Mouse (Mus musculus) gastrocnemius, postnatal 10 days (tissue): Measurements from ENCODE around the gene Pttg1. TPM values are rescaled to one million over a fixed set of nuclear protein-coding genes. Genes with fewer than 3 reads are reported as not detected.

Experiments used
- DNase-seq: peaks from one replicate; pipeline ENCODE4 v3.0.0; 2021; ENCODE audit warnings: mixed read lengths
- total RNA-seq, 2 experiments: library from RNA; stranded (reverse); gene quantifications; 2 replicates each; pipeline ENCODE4 v1.2.3; 2021

Pttg1 gene
- total RNA-seq, 2 experiments from 2014 or later: 21.9 to 23.3 TPM

DNA sequence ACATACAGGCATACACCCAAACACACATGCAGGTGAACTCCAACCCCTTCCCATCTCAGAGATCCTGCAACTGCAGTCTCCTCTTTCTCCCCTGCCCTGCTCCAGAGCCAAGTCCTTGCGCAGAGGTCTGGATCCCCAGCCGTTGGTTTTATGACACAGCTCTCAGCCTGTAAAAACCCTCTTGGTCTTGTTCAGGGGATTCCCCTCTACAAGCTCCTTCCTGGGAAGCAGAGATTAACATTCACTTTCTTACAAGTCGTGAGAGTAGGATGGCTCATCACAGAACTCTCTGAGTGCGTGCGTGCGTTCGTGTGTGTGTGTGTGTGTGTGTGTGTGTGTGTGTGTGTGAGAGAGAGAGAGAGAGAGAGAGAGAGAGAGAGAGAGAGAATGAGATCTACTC lies 15.8 kb downstream of the Pttg1 start:
- no peak for DNase-seq

DNA sequence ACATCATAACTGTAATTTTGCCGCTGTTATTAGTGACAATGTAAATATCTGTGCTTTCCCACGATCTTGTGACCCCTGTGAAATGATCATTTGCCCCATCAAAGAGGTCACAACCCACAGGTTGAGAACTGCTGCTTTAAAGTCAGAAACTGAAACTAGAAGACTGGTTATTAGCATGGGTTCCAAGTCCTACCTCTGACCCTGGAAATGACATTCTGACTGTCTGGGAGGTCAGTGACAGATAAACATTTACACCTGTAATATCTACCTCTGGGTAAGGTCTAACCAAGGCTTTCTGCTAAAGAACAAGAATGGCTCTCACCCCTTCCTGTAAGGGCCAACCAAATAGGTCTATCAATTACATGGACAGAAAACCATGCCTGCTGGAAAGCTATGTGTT lies 17.2 kb downstream of the Pttg1 start:
- DNase-seq: no peak

DNA sequence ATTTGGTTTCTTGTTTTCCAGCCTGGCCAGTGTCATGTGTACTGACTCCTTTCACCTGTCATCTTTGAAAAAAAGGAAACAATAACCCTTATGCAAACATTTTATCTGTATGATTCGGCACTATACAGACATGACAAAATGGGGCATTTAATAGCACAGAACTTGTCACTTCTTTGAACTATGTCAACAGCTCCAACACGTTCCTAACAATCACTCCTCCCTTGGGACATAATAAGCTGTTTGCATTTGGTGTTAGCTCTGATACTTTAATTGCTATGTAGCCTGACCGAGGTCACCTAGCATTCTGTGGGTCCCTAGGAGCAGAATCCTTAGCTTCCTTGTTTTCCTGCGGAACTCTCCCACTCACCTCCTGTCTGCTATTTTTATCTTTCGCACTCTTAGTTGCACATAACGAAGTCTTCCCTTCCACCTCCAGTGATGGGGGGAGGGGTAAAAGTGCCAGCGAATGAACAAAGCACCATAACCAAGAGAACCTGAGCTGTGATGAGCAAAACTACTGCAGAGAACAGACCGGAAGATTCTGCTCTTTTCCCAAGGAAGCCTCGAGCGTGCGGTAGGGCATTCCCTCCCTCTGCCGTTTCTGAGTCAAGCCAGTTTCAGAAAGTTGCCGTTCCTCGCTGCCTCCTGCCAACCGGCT lies 21.8 kb downstream of the Pttg1 start:
- DNase-seq: no peak

GRCm38 (mm10) chr11:43400131-43400530 lies 25.9 kb downstream of the Pttg1 start:
- no peak for DNase-seq

- no peak for DNase-seq
Measured at GRCm38 (mm10) chr11:43399297-43399696, 26.8 kb downstream of the Pttg1 start.

DNA sequence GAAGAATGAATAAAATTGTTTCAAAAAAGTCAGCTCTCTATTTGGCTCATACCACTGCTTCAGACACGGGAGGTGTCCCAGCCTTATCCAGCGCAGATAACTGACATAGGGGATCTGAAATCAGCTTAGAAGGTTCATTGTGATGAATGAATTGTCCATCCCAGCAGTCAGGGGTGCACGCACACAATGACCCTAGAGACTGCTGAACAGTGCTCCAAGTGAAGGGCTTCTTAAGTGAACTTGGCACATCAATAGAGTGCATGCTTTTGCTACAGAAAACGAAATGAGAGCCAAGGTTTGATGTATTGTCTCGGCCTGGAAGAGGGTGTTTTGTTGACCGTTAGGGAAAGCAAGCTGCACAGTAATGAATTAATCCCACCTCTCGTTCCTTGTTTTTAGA lies 29.4 kb downstream of the Pttg1 start:
- no peak for DNase-seq

- no peak for DNase-seq
Measured at GRCm38 (mm10) chr11:43396246-43396645, 29.8 kb downstream of the Pttg1 start.

GRCm38 (mm10) chr11:43395073-43395948 lies 30.7 kb downstream of the Pttg1 start:
- no peak for DNase-seq

DNA sequence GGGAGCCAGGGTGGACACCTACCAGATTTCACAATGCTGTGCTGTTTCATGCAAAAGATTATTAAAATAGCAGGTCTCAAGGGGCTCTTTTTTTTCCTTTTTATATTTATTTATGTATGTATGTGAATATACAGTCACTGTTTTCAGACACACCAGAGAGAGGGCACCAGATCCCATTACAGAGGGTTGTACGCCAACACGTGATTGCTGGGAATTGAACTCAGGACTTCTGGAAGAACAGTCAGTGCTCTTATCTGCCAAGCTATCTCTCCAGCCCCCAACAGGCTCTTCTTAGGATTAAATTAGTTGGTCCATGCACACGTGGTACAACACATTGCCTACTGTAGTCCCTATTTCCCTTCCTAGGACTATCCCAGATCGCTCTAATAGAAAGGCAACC lies 32.7 kb downstream of the Pttg1 start:
- no peak for DNase-seq

DNA sequence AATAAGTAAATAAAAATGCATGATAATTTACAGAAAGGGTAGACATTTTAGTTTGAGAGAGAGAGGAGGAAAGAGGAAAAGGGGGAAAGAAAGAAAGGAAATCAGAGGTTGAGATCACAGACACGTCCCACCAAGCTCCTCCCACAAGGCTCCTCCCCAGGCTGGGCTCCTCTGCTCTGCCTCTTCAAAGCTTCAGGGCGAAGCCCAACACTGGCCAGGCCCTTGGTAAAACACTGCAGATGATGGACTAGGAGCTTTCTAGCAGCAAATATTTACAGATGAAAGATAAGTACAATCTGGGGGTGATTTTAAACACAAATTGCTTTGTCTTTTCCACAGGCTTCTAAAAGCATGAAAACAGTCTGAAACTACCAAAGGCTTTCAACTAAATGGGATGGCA lies 33.3 kb downstream of the Pttg1 start:
- DNase-seq: no peak

- DNase-seq: no peak
Measured at GRCm38 (mm10) chr11:43389118-43389517, 36.9 kb downstream of the Pttg1 start.

GRCm38 (mm10) chr11:43388122-43389097 lies 37.6 kb downstream of the Pttg1 start:
- DNase-seq: no peak

GRCm38 (mm10) chr11:43387004-43387880 lies 38.8 kb downstream of the Pttg1 start:
- no peak for DNase-seq

DNA sequence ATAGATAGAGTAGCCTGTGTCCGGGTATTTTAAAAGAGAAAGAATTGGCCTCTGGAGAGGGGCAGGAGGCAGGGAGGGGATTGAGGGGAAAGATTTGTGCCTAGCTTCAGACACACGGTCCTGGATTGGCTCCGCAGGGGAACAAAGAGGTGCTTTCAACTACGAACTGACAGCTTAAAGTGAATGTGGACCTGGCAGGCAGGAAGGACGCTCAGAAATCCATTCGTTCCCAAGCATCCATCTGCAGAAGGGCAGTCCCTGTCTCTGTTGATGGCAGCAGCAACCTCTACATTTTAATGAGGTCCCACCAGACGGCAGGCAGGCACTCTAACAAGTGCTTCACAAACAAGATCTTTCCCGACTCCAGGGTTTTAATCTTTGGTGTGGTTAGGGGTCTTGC lies 40.3 kb downstream of the Pttg1 start:
- no peak for DNase-seq

DNA sequence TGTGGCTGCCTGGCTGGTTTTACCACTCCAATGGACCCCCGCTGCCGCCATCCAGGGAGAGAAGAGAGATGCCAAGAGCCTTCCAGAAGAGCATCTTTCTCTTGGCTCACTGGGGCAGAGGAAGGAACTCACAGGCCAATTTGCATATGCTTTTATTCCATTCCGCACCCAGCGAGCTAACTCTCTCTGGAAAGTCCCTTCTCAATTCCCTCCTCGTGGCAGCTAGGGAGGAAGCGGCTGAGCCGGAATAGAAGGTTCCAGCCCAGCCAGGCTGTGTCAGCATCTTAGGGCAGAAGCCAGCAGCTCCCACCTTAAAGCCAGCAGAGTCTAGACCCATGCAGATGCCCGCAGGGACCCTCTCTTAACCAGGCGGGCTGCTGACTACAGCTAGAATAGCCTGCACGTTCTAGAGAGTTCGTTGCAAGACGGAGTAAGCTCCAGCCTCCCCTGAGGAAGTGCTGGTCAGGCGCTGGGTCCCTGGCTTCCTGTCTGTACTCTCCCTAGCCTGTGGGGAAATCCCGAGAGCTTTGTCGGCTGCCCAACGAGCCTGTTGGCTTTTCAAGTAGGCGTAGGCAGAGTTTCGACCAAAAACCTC lies 40.9 kb downstream of the Pttg1 start:
- DNase-seq: peak; percentile 26

GRCm38 (mm10) chr11:43383581-43383980 lies 42.5 kb downstream of the Pttg1 start:
- DNase-seq: no peak

- no peak for DNase-seq
Measured at GRCm38 (mm10) chr11:43380901-43381300, 45.1 kb downstream of the Pttg1 start.

- no peak for DNase-seq
Measured at GRCm38 (mm10) chr11:43379911-43380485, 46.1 kb downstream of the Pttg1 start.

DNA sequence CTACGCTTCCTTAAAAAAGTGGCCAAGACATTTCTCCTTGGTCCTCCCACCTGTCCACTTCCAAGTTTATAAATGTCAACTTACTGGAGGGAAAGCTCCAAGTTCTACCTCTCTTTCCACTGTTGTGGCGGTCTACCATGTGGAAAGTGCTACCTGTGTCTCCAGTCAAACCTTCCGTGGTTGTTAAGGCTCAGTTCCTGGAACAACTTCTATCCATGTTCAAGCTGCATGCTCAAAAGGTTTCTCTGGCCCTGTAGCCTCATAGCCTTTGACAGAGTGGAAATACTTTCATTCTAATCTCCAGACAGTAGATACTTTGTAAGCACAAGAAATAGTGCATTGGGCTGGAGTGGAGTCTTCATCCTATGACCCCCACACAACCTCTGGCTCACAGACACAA lies 46.6 kb downstream of the Pttg1 start:
- no peak for DNase-seq

DNA sequence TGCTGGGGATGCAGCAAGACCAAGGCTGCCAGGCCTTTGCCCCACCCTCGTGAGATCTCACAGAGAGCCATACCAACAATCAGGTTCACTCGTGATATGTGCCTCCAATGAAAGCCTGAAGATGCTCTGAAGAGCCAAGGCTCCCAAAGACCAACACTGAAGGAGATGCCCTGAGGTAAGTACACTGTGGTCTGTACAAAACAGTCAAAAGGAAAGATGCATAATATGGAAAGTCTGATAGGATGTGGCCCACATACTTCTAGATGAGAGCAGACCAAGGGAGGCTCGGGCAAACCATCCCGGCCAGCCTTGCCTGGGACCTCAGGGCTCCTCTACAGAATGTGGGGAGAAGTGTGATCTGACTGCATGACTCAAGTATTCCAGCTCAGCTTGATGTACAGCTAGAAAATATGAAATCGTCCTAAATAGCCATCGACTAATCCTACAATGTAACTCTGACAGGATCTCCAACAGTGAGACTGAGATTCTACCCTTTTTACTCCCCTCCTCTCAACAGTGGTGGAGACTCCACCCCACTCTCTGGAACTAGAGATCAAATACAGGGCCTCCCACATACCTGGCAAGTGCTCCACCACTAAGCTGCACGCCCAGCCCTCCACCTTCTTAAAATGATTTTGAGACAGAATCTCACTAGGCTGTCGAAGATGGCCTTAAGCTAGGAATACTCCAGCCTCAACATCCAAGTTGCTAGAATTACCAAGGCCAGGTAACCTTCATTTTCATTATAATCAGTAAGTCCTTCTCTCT lies 48.8 kb downstream of the Pttg1 start:
- DNase-seq: no peak
